In genomic region chr2:161668302-161668986, GRCm38 (mm10) we compare ENCODE assay signal across 14 mouse cellular contexts.
DNase-seq lines count a peak whose midpoint lies in the region; ATAC-seq lines count a peak whose summit lies in the region.
"Had no signal": no experiment of that assay in that cellular context is flagged by ENCODE, and none has a peak within 500 bp of the region (broad histone marks: within the 10 kb centered on the region; RNA-seq: fewer than 3 reads in every experiment).

No protein-coding gene starts in this region.

- H3K36me3 ChIP-seq in midbrain, embryonic 11.5 days (ENCODE audit: control insufficient read depth, insufficient read depth, low read length) = no peaks in the 10 kb centered on the region
- no peaks in the 10 kb centered on the region for H3K36me3 ChIP-seq in midbrain, embryonic 10.5 days
- H3K36me3 ChIP-seq in midbrain, embryonic 12.5 days = no peaks in the 10 kb centered on the region
- H3K36me3 ChIP-seq: embryonic facial prominence, embryonic 15.5 days; intestine, embryonic 15.5 days; limb, embryonic 12.5 days; liver, embryonic 15.5 days had no signal

- H3K27ac ChIP-seq in midbrain, embryonic 11.5 days (ENCODE audit: low read depth, low read length) = no peak overlapping the region
- no peak overlapping the region for H3K27ac ChIP-seq in midbrain, embryonic 10.5 days (replicated peaks)
- no peak overlapping the region for H3K27ac ChIP-seq in midbrain, embryonic 12.5 days (replicated peaks)
- H3K27ac ChIP-seq: embryonic facial prominence, embryonic 15.5 days; intestine, embryonic 15.5 days; limb, embryonic 12.5 days; liver, embryonic 15.5 days had no signal

- no peak overlapping the region for H3K9ac ChIP-seq in midbrain, embryonic 11.5 days (ENCODE audit: low read length)
- H3K9ac ChIP-seq in midbrain, embryonic 12.5 days (replicated peaks) = no peak overlapping the region
- H3K9ac ChIP-seq: embryonic facial prominence, embryonic 15.5 days; intestine, embryonic 15.5 days; limb, embryonic 12.5 days; liver, embryonic 15.5 days had no signal

- no peaks in the 10 kb centered on the region for H3K27me3 ChIP-seq in midbrain, embryonic 11.5 days (ENCODE audit: control insufficient read depth, insufficient read depth, low read length)
- no peaks in the 10 kb centered on the region for H3K27me3 ChIP-seq in midbrain, embryonic 10.5 days (ENCODE audit: low read depth, poor library complexity, severe bottlenecking)
- H3K27me3 ChIP-seq in midbrain, embryonic 12.5 days = no peaks in the 10 kb centered on the region
- H3K27me3 ChIP-seq: embryonic facial prominence, embryonic 15.5 days; intestine, embryonic 15.5 days; limb, embryonic 12.5 days; liver, embryonic 15.5 days had no signal

- no peaks in the 10 kb centered on the region for H3K9me3 ChIP-seq in midbrain, embryonic 11.5 days (ENCODE audit: control insufficient read depth, low read length)
- no peaks in the 10 kb centered on the region for H3K9me3 ChIP-seq in midbrain, embryonic 10.5 days (replicated peaks)
- no peaks in the 10 kb centered on the region for H3K9me3 ChIP-seq in midbrain, embryonic 12.5 days
- H3K9me3 ChIP-seq: embryonic facial prominence, embryonic 15.5 days; intestine, embryonic 15.5 days; limb, embryonic 12.5 days; liver, embryonic 15.5 days had no signal

- no peak overlapping the region for H3K4me2 ChIP-seq in midbrain, embryonic 11.5 days
- H3K4me2 ChIP-seq in midbrain, embryonic 12.5 days (replicated peaks) = no peak overlapping the region
- H3K4me2 ChIP-seq: embryonic facial prominence, embryonic 15.5 days; intestine, embryonic 15.5 days; limb, embryonic 12.5 days; liver, embryonic 15.5 days had no signal

- no peaks in the 10 kb centered on the region for H3K4me1 ChIP-seq in midbrain, embryonic 11.5 days (ENCODE audit: control insufficient read depth, insufficient read depth, low read length)
- H3K4me1 ChIP-seq in midbrain, embryonic 10.5 days = no peaks in the 10 kb centered on the region
- no peaks in the 10 kb centered on the region for H3K4me1 ChIP-seq in midbrain, embryonic 12.5 days
- H3K4me1 ChIP-seq: embryonic facial prominence, embryonic 15.5 days; intestine, embryonic 15.5 days; limb, embryonic 12.5 days; liver, embryonic 15.5 days had no signal

- DNase-seq in adrenal gland, adult 8-10 months = peak; percentile 2
- DNase-seq in adrenal gland, adult 2 months = no peak
- DNase-seq in midbrain, embryonic 11.5 days (ENCODE audit: low spot score, missing footprints) = no peak
- no peak for DNase-seq in midbrain, embryonic 10.5 days (ENCODE audit: low spot score)
- peak; percentile 22 for DNase-seq in retina, embryonic 14.5 days (ENCODE audit: low spot score)
- DNase-seq in right cerebral cortex, postnatal 25 days = no peak
- no peak for DNase-seq in thymus, adult 18-20 months
- DNase-seq: kidney, postnatal 25 days; right cerebral cortex, adult 18-20 months had no signal

- WGBS in midbrain, embryonic 11.5 days = 75% methylated on average over 12 of the region's 12 CpGs
- WGBS in midbrain, embryonic 10.5 days = 81% methylated on average over 12 of the region's 12 CpGs
- WGBS in midbrain, embryonic 12.5 days = 67% methylated on average over 12 of the region's 12 CpGs

- ATAC-seq in midbrain, embryonic 11.5 days (ENCODE audit: low FRiP score) = peak; percentile 62; the same call in 1 of the 2 replicates
- ATAC-seq in midbrain, embryonic 12.5 days (ENCODE audit: low FRiP score, low read depth) = peak; percentile 68
- ATAC-seq: intestine, embryonic 15.5 days had no signal

- no peak overlapping the region for H3K4me3 ChIP-seq in midbrain, embryonic 11.5 days (ENCODE audit: low read depth, low read length)
- no peak overlapping the region for H3K4me3 ChIP-seq in midbrain, embryonic 10.5 days
- no peak overlapping the region for H3K4me3 ChIP-seq in midbrain, embryonic 12.5 days
- H3K4me3 ChIP-seq: embryonic facial prominence, embryonic 15.5 days; intestine, embryonic 15.5 days; limb, embryonic 12.5 days; liver, embryonic 15.5 days had no signal

Comparison
In these comparisons a context has a peak if more than half of its experiments do, and no peak if none do; other contexts are left out.
1. DNase-seq: peak in adrenal gland, adult 8-10 months (single experiment) and retina, embryonic 14.5 days (single experiment); none in adrenal gland, adult 2 months (single experiment), midbrain, embryonic 11.5 days (single experiment), midbrain, embryonic 10.5 days (single experiment), right cerebral cortex, postnatal 25 days (single experiment) and thymus, adult 18-20 months (0 of 2).